8 mouse cellular contexts compared by ENCODE assay signal in the genomic region with DNA sequence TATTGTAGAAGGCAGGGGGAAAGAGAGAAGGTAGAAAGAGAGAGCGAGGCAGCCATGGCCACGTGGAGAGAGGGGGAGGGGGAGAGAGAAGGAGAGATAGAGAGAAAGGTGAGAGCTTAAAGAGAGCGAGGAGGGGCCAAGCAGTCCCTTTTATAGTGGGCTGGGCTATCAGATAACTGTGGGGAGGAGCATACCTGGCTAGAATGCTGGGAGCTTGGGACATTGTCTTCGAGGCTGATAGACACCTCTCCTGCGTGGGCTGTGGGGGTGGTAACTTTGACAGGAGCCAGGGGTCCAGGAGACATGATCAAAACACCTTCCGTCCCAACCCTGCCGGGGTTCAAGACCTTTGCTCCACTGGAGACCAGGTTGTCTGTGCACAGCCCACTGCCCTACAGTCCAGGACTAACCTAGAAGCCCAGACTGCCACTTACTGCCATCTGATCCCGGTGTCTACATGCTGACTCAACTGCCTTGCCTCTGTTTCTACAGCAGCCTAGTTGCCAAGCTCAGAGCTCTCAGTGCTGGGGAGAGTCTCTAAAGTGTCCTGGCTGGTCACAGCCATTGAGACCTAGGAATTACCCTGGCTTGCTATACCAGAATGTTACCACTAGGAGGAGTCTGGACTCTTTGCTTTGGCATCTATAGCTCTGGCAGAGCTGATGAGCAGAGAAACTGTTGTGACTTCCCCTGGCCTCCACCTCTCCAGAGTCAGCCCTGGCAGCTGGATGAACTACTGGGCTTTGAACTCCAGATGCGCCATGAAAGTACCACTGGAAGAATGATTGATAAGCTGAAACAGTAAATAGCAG.
DNase-seq lines count a peak whose midpoint lies in the region; ATAC-seq and TF ChIP-seq lines count a peak whose summit lies in the region.

No protein-coding gene starts in this region.

- H3K27me3 ChIP-seq in intestine, embryonic 15.5 days (replicated peaks): no peaks in the 10 kb centered on the region
- peaks cover 4% of the 10 kb centered on the region; the same call in 1 of the 2 replicates for H3K27me3 ChIP-seq in midbrain, embryonic 12.5 days
- no peaks in the 10 kb centered on the region for H3K27me3 ChIP-seq in stomach, postnatal 0 days (ENCODE audit: control insufficient read depth, insufficient read depth, low read length)

- TF ChIP-seq EP300 in stomach, postnatal 0 days (optimal IDR thresholded peaks at IDR 0.05): no peak

- H3K4me2 ChIP-seq in intestine, embryonic 15.5 days (replicated peaks): no peak overlapping the region
- H3K4me2 ChIP-seq in midbrain, embryonic 12.5 days (replicated peaks): no peak overlapping the region
- no peak overlapping the region for H3K4me2 ChIP-seq in stomach, postnatal 0 days (replicated peaks; ENCODE audit: low read depth)

- peak; percentile 88 for DNase-seq in 3T3-L1 (ENCODE audit: low read depth, low spot score)
- peak; percentile 51 for DNase-seq in Muller cell, postnatal 12 days (ENCODE audit: inconsistent ontology term)
- DNase-seq in cerebellum, postnatal 25 days: peak; percentile 45 to 62
- peak; percentile 23 for DNase-seq in gastrocnemius, postnatal 14 days
- peak; percentile 33 for DNase-seq in left cerebral cortex, postnatal 4 days
- DNase-seq in stomach, postnatal 0 days (ENCODE audit: low spot score): peak; percentile 50

- intact Hi-C loops in gastrocnemius, postnatal 14 days (cut with DNase I; ENCODE audit: low total_unique reads): loop anchor here (5.0 kb wide), 1 partner anchor 116 kb away; no protein-coding TSS in a partner anchor
- intact Hi-C loops in left cerebral cortex, postnatal 4 days (cut with DNase I): no loop called here

- H3K9ac ChIP-seq in intestine, embryonic 15.5 days: no peak overlapping the region
- no peak overlapping the region for H3K9ac ChIP-seq in midbrain, embryonic 12.5 days (replicated peaks)
- no peak overlapping the region for H3K9ac ChIP-seq in stomach, postnatal 0 days (ENCODE audit: low read length)

- no peaks in the 10 kb centered on the region for H3K9me3 ChIP-seq in intestine, embryonic 15.5 days
- no peaks in the 10 kb centered on the region for H3K9me3 ChIP-seq in midbrain, embryonic 12.5 days
- H3K9me3 ChIP-seq in stomach, postnatal 0 days (ENCODE audit: control insufficient read depth, low read length): no peaks in the 10 kb centered on the region

- peak; percentile 97 for TF ChIP-seq CTCF in stomach, postnatal 0 days (IDR thresholded peaks at IDR 0.05; ENCODE audit: low read depth)

- 56% methylated on average over 9 of the region's 9 CpGs for WGBS in intestine, embryonic 15.5 days
- WGBS in midbrain, embryonic 12.5 days: 70% methylated on average over 9 of the region's 9 CpGs
- 56% methylated on average over 9 of the region's 9 CpGs for WGBS in stomach, postnatal 0 days

- ATAC-seq in intestine, embryonic 15.5 days: peak; percentile 89
- ATAC-seq in midbrain, embryonic 12.5 days (ENCODE audit: low FRiP score, low read depth): peak; percentile 65; the same call in 1 of the 2 replicates
- peak; percentile 87 for ATAC-seq in stomach, postnatal 0 days (ENCODE audit: low FRiP score, low TSS enrichment)

- H3K4me1 ChIP-seq in intestine, embryonic 15.5 days (replicated peaks): no peaks in the 10 kb centered on the region
- peaks cover 15% of the 10 kb centered on the region; the same call in 1 of the 2 replicates for H3K4me1 ChIP-seq in midbrain, embryonic 12.5 days
- no peaks in the 10 kb centered on the region for H3K4me1 ChIP-seq in stomach, postnatal 0 days (replicated peaks; ENCODE audit: control insufficient read depth, insufficient read depth)

- no peaks in the 10 kb centered on the region for H3K36me3 ChIP-seq in intestine, embryonic 15.5 days
- H3K36me3 ChIP-seq in midbrain, embryonic 12.5 days: no peaks in the 10 kb centered on the region
- no peaks in the 10 kb centered on the region for H3K36me3 ChIP-seq in stomach, postnatal 0 days (ENCODE audit: control insufficient read depth, insufficient read depth, low read length)

- H3K27ac ChIP-seq in intestine, embryonic 15.5 days: no peak overlapping the region
- H3K27ac ChIP-seq in midbrain, embryonic 12.5 days (replicated peaks): no peak overlapping the region
- no peak overlapping the region for H3K27ac ChIP-seq in stomach, postnatal 0 days (replicated peaks)

- H3K4me3 ChIP-seq in intestine, embryonic 15.5 days (replicated peaks): no peak overlapping the region
- H3K4me3 ChIP-seq in midbrain, embryonic 12.5 days: no peak overlapping the region
- no peak overlapping the region for H3K4me3 ChIP-seq in stomach, postnatal 0 days (ENCODE audit: low read depth, low read length)

Comparison
In these comparisons a context has a peak if more than half of its experiments do, and no peak if none do; other contexts are left out.
1. DNase-seq: peak in every context shown above with its lines; median percentile 88 in 3T3-L1; 54 in cerebellum, postnatal 25 days; 51 in Muller cell, postnatal 12 days; 50 in stomach, postnatal 0 days; 33 in left cerebral cortex, postnatal 4 days; 23 in gastrocnemius, postnatal 14 days.